Mouse (Mus musculus) cerebellum, adult 2 months (tissue): ENCODE measurements around the gene Gpr173. TPM values are rescaled to one million over a fixed set of nuclear protein-coding genes. Genes with fewer than 3 reads are reported as not detected.
A peak's percentile ranks its signal among the peaks of the same experiment; 100 is the strongest.

Experiments used
- DNase-seq, 2 experiments: peaks; one replicate each; pipeline ENCODE4 v3.0.0; 2021
- H3K27ac ChIP-seq: fragments of 200-500 bp; 2 replicates; pipeline ENCODE4 v1.5.1; 2012; ENCODE audit warnings: low read length, control low read depth, inconsistent platforms; ENCODE audit not compliant: insufficient read depth
- H3K27me3 ChIP-seq: fragments of 200-500 bp; 2 replicates; pipeline ENCODE4 v1.6.1; 2012; ENCODE audit warnings: inconsistent platforms, mild to moderate bottlenecking, low read length, moderate library complexity; ENCODE audit not compliant: control insufficient read depth, insufficient read depth
- H3K4me1 ChIP-seq: fragments of 200-500 bp; 2 replicates; pipeline ENCODE4 v1.6.1; 2011; ENCODE audit warnings: low read length; ENCODE audit not compliant: control insufficient read depth, insufficient read depth
- H3K4me3 ChIP-seq: fragments of 200-500 bp; replicated peaks from 2 replicates; pipeline ENCODE3; 2011; ENCODE audit warnings: mild to moderate bottlenecking, low read depth, low read length, control low read depth; ENCODE audit not compliant: insufficient read depth
- CTCF ChIP-seq: fragments of 200-500 bp; IDR thresholded peaks from 2 replicates; pipeline ENCODE4 v1.5.1; 2011; ENCODE audit warnings: low read depth, mild to moderate bottlenecking, control low read depth, low read length, moderate library complexity, borderline replicate concordance; ENCODE audit not compliant: insufficient read depth
- POLR2A ChIP-seq: fragments of 200-500 bp; IDR thresholded peaks from 2 replicates; pipeline ENCODE4 v1.6.1; 2011; ENCODE audit warnings: low read length, control low read depth, borderline replicate concordance; ENCODE audit not compliant: insufficient read depth
- WGBS: fragments of 180-500 bp; shearing (Covaris S2); methylation state at CpG from one replicate; pipeline ENCODE4 v1.1.7; 2018; 5-methylcytosine and 5-hydroxymethylcytosine counted together
- polyA plus RNA-seq: library from polyadenylated mRNA; depleted of rRNA; stranded (reverse); fragments of >200 nt; gene quantifications from 2 replicates; pipeline ENCODE4 v1.2.3, GENCODE M21; 2012; rRNA removed

Gene Gpr173
- 18.3 and 21.0 TPM in 2 replicates for polyA plus RNA-seq

DNA sequence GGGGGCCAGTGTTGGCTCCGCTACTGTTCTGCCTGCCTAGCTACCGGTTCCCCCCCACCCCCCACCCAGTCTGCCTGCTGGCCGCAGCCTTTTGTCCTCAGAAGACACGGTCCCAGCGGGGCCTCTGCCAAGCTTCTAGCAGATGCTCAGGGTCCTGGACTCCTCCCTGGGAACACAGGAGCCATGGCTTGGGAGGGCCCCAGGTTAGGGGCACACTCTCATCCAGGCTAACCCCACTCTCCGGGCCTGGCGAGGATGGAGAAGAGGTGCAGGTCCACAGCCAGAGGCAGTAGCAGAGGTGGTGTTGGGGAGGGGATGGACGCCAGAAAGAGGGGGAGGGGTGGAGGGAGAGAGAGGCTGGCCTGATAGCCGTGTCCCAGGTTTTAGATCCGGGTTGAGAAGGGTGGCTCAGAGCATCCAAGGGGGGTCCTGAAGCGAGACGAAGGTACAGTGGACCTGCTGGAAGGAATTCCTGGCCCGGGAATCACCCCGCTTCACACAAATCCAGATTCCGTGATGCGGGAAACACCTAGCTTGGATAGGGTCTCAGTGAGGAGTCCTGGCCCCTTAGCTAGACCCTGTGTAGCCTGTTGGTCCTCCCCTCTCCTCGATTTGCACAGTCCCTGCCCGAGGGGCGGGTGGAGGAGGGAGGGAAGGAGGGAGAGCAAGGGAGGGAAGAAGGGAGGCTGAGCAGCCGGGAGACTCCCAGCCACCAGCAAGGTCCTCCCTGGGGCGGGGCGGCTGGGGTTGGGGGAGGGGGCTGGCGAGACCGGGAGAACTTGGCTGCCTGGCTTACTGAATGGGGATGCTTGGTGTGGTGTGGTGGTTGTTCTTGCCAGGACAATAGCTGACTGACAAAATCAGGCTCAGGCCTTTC, at the start of gene Gpr173:
Gene Gpr173, minus strand, starts transcription at position 308 of the 877 bp plus-strand sequence.
- WGBS: 7% methylated on average over 22 of the region's 24 CpGs

DNA sequence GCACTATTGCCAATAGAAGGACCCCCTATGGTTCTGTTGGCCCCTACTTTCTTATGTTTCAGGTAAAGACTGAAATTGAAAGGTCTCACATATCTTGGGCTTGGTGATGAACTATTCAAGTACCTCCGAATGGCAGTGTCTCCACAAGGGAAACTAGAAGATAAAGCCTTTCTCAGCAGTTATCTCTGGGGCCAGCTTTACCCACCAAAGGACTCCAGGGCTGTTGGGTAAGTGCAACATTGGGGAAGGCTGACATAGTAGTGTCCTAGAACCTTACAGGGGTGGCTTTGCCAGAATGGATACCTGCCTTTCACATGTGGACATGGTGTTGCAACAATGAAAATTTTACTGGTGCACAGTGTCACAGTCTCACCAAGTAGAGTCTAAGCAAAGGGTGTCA, 34.7 kb upstream of the Gpr173 start:
- 94% methylated on average over 1 of the region's 1 CpGs for WGBS
- H3K27ac ChIP-seq: no peak overlapping the region
- no peak for TF ChIP-seq POLR2A
- TF ChIP-seq CTCF: no peak
- no peaks in the 10 kb centered on the region for H3K4me1 ChIP-seq
- no peak overlapping the region for H3K4me3 ChIP-seq
- no peaks in the 10 kb centered on the region for H3K27me3 ChIP-seq
- no peak for DNase-seq

More for the DNA sequence above, at the start of gene Gpr173:
- peak within 1 kb of the TSS; percentile 77 for H3K27ac ChIP-seq
- H3K4me3 ChIP-seq: peak within 1 kb of the TSS; percentile 97
- no peaks in the 10 kb centered on the region for H3K27me3 ChIP-seq
- DNase-seq: peak; percentile 76 to 78
- TF ChIP-seq CTCF (no peak), POLR2A (0 out of 2 replicates have a peak, but pooled peaks have one; percentile 7)
- peaks cover 7% of the 10 kb centered on the region for H3K4me1 ChIP-seq

DNA sequence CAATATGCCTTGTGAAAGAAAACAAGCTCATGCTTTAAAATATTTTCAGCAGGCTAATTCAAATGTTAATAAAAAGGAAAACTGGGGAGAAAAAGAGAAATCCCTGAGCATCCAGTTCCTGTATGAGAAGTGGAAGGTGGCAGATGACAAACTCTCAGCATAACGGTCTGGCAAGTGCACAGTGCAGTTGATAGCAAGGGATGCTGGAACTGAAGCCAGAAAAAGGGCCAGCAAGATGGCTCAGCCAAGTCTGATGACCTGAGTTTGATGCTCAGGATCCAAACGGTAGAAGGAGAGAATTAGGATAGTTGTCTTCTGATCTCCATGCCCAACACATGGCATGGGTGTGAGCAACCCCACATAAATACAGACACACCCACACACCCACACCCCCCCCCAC, 31.6 kb upstream of the Gpr173 start:
- peak; percentile 13 to 56 for DNase-seq
- Histone ChIP-seq H3K27me3 (no peaks in the 10 kb centered on the region), H3K4me3 (no peak overlapping the region), H3K27ac (no peak overlapping the region), H3K4me1 (no peaks in the 10 kb centered on the region)
- TF ChIP-seq POLR2A (no peak), CTCF (no peak)
- whole genome bisulfite sequencing: 3% methylated on average over 2 of the region's 2 CpGs

DNA sequence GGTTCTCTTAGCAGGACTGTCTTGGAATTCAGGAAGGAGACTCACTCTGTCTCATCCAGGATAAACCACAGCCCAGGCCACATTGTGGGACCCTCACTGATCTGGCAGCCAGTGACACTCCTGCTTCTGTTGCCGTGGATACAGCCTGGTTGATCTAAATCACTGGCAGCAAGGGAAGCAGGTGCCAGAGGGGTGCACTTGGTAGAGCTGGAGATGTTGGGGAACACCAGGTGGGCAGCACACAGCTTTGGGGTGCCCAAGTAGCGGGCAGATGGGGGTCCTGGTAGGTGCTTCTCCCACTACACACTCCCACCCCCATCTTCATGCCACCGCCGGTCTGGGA, 479 bp downstream of the Gpr173 start:
- H3K27me3 ChIP-seq: no peaks in the 10 kb centered on the region
- peak overlapping the region; percentile 77 for H3K27ac ChIP-seq
- 3% methylated on average over 4 of the region's 4 CpGs for WGBS
- no peak for DNase-seq
- H3K4me3 ChIP-seq: peak overlapping the region; percentile 97
- no peak for TF ChIP-seq POLR2A
- TF ChIP-seq CTCF: no peak
- peaks cover 9% of the 10 kb centered on the region for H3K4me1 ChIP-seq

DNA sequence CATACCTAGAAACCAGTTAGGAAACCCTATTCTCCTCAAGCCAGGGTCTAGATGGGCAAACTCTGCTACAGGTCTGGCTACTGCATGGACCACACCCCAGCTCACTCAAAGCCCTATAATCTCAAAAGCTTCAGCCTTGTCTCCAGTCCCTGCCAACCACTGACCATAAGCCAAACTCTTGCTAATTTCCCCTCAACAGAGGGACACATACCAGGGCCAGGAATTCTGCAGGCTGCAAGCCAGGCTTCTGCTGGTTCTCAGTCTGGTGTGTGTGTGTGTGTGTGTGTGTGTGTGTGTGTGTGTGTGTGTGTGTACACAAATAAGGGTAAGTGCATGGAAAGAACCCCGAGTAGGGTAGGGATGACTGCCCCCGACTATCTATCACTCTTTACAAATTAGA, 2.1 kb downstream of the Gpr173 start:
- no peak for TF ChIP-seq CTCF
- TF ChIP-seq POLR2A: no peak
- H3K27me3 ChIP-seq: no peaks in the 10 kb centered on the region
- H3K4me3 ChIP-seq: peak overlapping the region; percentile 52
- peak overlapping the region; percentile 73; the same call in 1 of the 2 replicates for H3K27ac ChIP-seq
- H3K4me1 ChIP-seq: peaks cover 9% of the 10 kb centered on the region
- WGBS: 12% methylated on average over 2 of the region's 2 CpGs
- DNase-seq: peak; percentile 80 to 91

DNA sequence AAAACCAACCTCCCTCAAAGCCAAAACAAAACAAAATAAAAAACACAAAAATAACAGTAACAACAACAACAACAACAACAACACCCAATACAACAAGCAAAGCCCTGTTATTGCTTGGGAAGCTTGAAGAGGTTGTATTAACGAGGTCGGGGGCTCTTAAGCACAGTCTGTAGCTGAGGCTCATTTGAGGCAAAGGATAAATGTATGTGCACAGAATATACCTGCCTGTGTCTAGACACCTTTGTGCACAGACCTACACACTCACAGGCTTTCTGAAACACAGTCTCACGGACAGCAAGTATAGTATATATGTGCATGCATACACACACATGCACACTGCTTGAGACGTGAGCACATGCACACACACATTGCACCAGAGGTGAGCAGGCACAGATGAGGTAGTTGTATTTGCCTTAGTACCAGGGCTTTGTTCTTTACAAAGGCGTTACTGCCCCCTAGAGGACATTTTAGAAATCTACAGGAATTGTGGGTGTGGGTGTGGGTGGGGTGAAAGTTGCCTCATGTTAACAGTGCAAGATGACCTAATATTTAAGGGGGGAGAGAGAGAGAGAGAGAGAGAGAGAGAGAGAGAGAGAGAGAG, 15.9 kb downstream of the Gpr173 start:
- TF ChIP-seq CTCF (peak; percentile 44; the same call in 1 of the 2 replicates), POLR2A (no peak)
- Histone ChIP-seq H3K27ac (no peak overlapping the region), H3K4me3 (no peak overlapping the region), H3K4me1 (peaks cover 3% of the 10 kb centered on the region; the same call in 1 of the 2 replicates), H3K27me3 (no peaks in the 10 kb centered on the region)
- 26% methylated on average over 5 of the region's 5 CpGs for WGBS
- DNase-seq: peak; percentile 41 to 58

DNA sequence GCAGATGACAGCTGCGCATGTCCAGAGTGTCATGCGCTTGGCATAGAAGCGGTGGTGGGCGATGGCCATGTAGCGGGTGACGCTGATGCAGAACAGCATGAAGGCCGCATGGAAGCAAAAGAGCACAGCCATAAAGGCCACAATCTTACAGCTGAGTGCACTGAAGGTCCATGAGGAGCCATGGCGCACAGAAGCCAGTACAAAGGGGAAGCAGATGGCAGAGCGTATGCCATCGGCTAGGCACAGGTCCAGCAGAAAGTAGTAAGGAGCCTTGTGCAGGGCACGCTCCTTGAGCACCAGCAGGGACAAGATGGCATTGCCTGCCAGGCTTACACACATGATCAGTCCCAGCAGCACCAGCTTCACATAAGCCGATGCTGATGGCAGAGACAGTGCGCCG, 21.5 kb downstream of the Gpr173 start:
- no peak for TF ChIP-seq CTCF
- no peak for TF ChIP-seq POLR2A
- Histone ChIP-seq H3K27me3 (no peaks in the 10 kb centered on the region), H3K27ac (peak overlapping the region; percentile 15), H3K4me1 (peaks cover 13% of the 10 kb centered on the region), H3K4me3 (no peak overlapping the region)
- WGBS: 16% methylated on average over 14 of the region's 14 CpGs
- DNase-seq: peak; percentile 65 to 75
